15 mouse cellular contexts compared by ENCODE assay signal in the genomic region with DNA sequence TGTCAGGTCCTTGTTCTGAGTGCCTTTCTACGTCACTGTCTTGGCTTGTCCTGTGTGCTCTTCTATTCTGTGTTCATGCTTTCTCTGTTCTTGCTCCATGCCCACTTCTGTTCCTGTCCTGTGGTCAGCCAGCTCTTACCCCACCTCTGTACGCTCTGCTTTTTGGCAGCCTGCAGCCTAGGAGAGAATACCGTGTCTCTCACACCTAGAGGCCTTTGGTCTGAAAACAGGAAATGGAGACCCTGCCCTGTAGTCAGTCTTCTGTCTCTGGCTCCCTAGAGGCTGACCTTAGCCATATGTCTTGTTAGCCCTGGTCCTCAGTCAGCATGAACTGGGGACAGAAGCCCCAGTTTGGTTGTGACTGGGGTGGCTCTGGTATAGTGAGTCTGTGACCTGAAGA.
DNase-seq lines count a peak whose midpoint lies in the region; ATAC-seq and TF ChIP-seq lines count a peak whose summit lies in the region.
"Had no signal": no experiment of that assay in that cellular context is flagged by ENCODE, and none has a peak within 500 bp of the region (broad histone marks: within the 10 kb centered on the region; RNA-seq: fewer than 3 reads in every experiment).

No protein-coding gene starts in this region.

- no peaks in the 10 kb centered on the region for H3K27me3 ChIP-seq in forebrain, embryonic 13.5 days
- no peaks in the 10 kb centered on the region for H3K27me3 ChIP-seq in forebrain, embryonic 11.5 days (ENCODE audit: control insufficient read depth, insufficient read depth, low read length)
- no peaks in the 10 kb centered on the region for H3K27me3 ChIP-seq in stomach, embryonic 16.5 days (ENCODE audit: control insufficient read depth, insufficient read depth, low read length)
- no peaks in the 10 kb centered on the region for H3K27me3 ChIP-seq in stomach, postnatal 0 days (ENCODE audit: control insufficient read depth, insufficient read depth, low read length)
- H3K27me3 ChIP-seq in limb, embryonic 10.5 days (ENCODE audit: low read depth, poor library complexity, severe bottlenecking), result no peaks in the 10 kb centered on the region
- H3K27me3 ChIP-seq: heart, embryonic 15.5 days; liver, embryonic 13.5 days; midbrain, embryonic 12.5 days had no signal

- DNase-seq in forebrain, embryonic 11.5 days (ENCODE audit: low spot score), result no peak
- DNase-seq in stomach, postnatal 0 days (ENCODE audit: low spot score), result no peak
- no peak for DNase-seq in limb, embryonic 10.5 days (ENCODE audit: low spot score)
- DNase-seq in kidney, adult 18-20 months, result no peak
- no peak for DNase-seq in urinary bladder, postnatal 14 days (ENCODE audit: low spot score)
- DNase-seq: gastrocnemius, postnatal 25 days; kidney, postnatal 10 days; liver, embryonic 13.5 days; lung, postnatal 10 days; retina, postnatal 1 day had no signal

- TF ChIP-seq CTCF in stomach, postnatal 0 days (IDR thresholded peaks at IDR 0.05; ENCODE audit: low read depth), result no peak

- no peaks in the 10 kb centered on the region for H3K9me3 ChIP-seq in forebrain, embryonic 13.5 days (replicated peaks)
- H3K9me3 ChIP-seq in forebrain, embryonic 11.5 days (ENCODE audit: control insufficient read depth, low read length), result no peaks in the 10 kb centered on the region
- no peaks in the 10 kb centered on the region for H3K9me3 ChIP-seq in stomach, embryonic 16.5 days (replicated peaks; ENCODE audit: control insufficient read depth, low read length)
- H3K9me3 ChIP-seq in stomach, postnatal 0 days (ENCODE audit: control insufficient read depth, low read length), result no peaks in the 10 kb centered on the region
- no peaks in the 10 kb centered on the region for H3K9me3 ChIP-seq in limb, embryonic 10.5 days (replicated peaks)
- H3K9me3 ChIP-seq: heart, embryonic 15.5 days; liver, embryonic 13.5 days; midbrain, embryonic 12.5 days had no signal

- peaks cover 58% of the 10 kb centered on the region for H3K4me1 ChIP-seq in forebrain, embryonic 13.5 days
- H3K4me1 ChIP-seq in forebrain, embryonic 11.5 days (replicated peaks; ENCODE audit: control insufficient read depth, insufficient read depth, low read length), result no peaks in the 10 kb centered on the region; the same call in 1 of the 2 replicates
- peaks cover 17% of the 10 kb centered on the region for H3K4me1 ChIP-seq in stomach, embryonic 16.5 days (ENCODE audit: control insufficient read depth, insufficient read depth, low read length)
- no peaks in the 10 kb centered on the region; the same call in none of the 2 replicates for H3K4me1 ChIP-seq in stomach, postnatal 0 days (replicated peaks; ENCODE audit: control insufficient read depth, insufficient read depth)
- peaks cover 46% of the 10 kb centered on the region for H3K4me1 ChIP-seq in limb, embryonic 10.5 days

- WGBS in forebrain, embryonic 13.5 days, result 92% methylated on average over 3 of the region's 3 CpGs
- WGBS in forebrain, embryonic 11.5 days, result 84% methylated on average over 3 of the region's 3 CpGs
- WGBS in stomach, embryonic 16.5 days, result 74% methylated on average over 3 of the region's 3 CpGs
- WGBS in stomach, postnatal 0 days, result 75% methylated on average over 3 of the region's 3 CpGs
- WGBS in limb, embryonic 10.5 days, result 70% methylated on average over 3 of the region's 3 CpGs

- no peak for TF ChIP-seq EP300 in stomach, postnatal 0 days (optimal IDR thresholded peaks at IDR 0.05)

- peak overlapping the region; percentile 69 for H3K27ac ChIP-seq in forebrain, embryonic 13.5 days
- H3K27ac ChIP-seq in forebrain, embryonic 11.5 days (ENCODE audit: low read depth, low read length), result no peak overlapping the region
- H3K27ac ChIP-seq in stomach, embryonic 16.5 days (ENCODE audit: low read length), result peak overlapping the region; percentile 30; the same call in 1 of the 2 replicates
- H3K27ac ChIP-seq in stomach, postnatal 0 days (replicated peaks), result no peak overlapping the region
- peak overlapping the region; percentile 58; the same call in 1 of the 2 replicates for H3K27ac ChIP-seq in limb, embryonic 10.5 days
- H3K27ac ChIP-seq: heart, embryonic 15.5 days; liver, embryonic 13.5 days; midbrain, embryonic 12.5 days had no signal

- no peak overlapping the region for H3K9ac ChIP-seq in forebrain, embryonic 13.5 days
- H3K9ac ChIP-seq in forebrain, embryonic 11.5 days (ENCODE audit: low read length), result no peak overlapping the region
- no peak overlapping the region for H3K9ac ChIP-seq in stomach, embryonic 16.5 days (ENCODE audit: low read length)
- H3K9ac ChIP-seq in stomach, postnatal 0 days (ENCODE audit: low read length), result no peak overlapping the region
- H3K9ac ChIP-seq: heart, embryonic 15.5 days; liver, embryonic 13.5 days; midbrain, embryonic 12.5 days had no signal

- H3K4me3 ChIP-seq in forebrain, embryonic 13.5 days, result no peak overlapping the region
- H3K4me3 ChIP-seq in forebrain, embryonic 11.5 days (ENCODE audit: low read depth, low read length), result no peak overlapping the region
- H3K4me3 ChIP-seq in stomach, embryonic 16.5 days (replicated peaks; ENCODE audit: low read length), result no peak overlapping the region
- no peak overlapping the region for H3K4me3 ChIP-seq in stomach, postnatal 0 days (ENCODE audit: low read depth, low read length)
- H3K4me3 ChIP-seq in limb, embryonic 10.5 days, result no peak overlapping the region
- H3K4me3 ChIP-seq: heart, embryonic 15.5 days; liver, embryonic 13.5 days; midbrain, embryonic 12.5 days had no signal

- ATAC-seq in forebrain, embryonic 13.5 days, result no peak
- no peak for ATAC-seq in forebrain, embryonic 11.5 days (replicated peaks; ENCODE audit: low FRiP score)
- no peak for ATAC-seq in stomach, embryonic 16.5 days (ENCODE audit: insufficient read depth, low FRiP score)
- no peak for ATAC-seq in stomach, postnatal 0 days (ENCODE audit: low FRiP score, low TSS enrichment)
- ATAC-seq: intestine, embryonic 16.5 days had no signal

- H3K4me2 ChIP-seq in forebrain, embryonic 13.5 days, result no peak overlapping the region
- no peak overlapping the region for H3K4me2 ChIP-seq in forebrain, embryonic 11.5 days (ENCODE audit: low read depth, low read length, severe bottlenecking)
- no peak overlapping the region for H3K4me2 ChIP-seq in stomach, embryonic 16.5 days (ENCODE audit: low read depth, low read length)
- no peak overlapping the region for H3K4me2 ChIP-seq in stomach, postnatal 0 days (replicated peaks; ENCODE audit: low read depth)
- H3K4me2 ChIP-seq: heart, embryonic 15.5 days; liver, embryonic 13.5 days; midbrain, embryonic 12.5 days had no signal

- no peaks in the 10 kb centered on the region for H3K36me3 ChIP-seq in forebrain, embryonic 13.5 days (ENCODE audit: poor library complexity, severe bottlenecking)
- no peaks in the 10 kb centered on the region; the same call in 1 of the 2 replicates for H3K36me3 ChIP-seq in forebrain, embryonic 11.5 days (ENCODE audit: control insufficient read depth, insufficient read depth, low read length)
- H3K36me3 ChIP-seq in stomach, embryonic 16.5 days (ENCODE audit: control insufficient read depth, insufficient read depth, low read length), result peaks cover 5% of the 10 kb centered on the region; the same call in 1 of the 2 replicates
- no peaks in the 10 kb centered on the region for H3K36me3 ChIP-seq in stomach, postnatal 0 days (ENCODE audit: control insufficient read depth, insufficient read depth, low read length)
- H3K36me3 ChIP-seq in limb, embryonic 10.5 days, result no peaks in the 10 kb centered on the region
- H3K36me3 ChIP-seq: heart, embryonic 15.5 days; liver, embryonic 13.5 days; midbrain, embryonic 12.5 days had no signal

Comparison
In these comparisons a context has a peak if more than half of its experiments do, and no peak if none do; other contexts are left out.
1. H3K27ac ChIP-seq: peak in forebrain, embryonic 13.5 days (single experiment), stomach, embryonic 16.5 days (single experiment) and limb, embryonic 10.5 days (single experiment); none in forebrain, embryonic 11.5 days (single experiment) and stomach, postnatal 0 days (single experiment).